7 mouse cellular contexts compared by ENCODE assay signal in genomic region chr10:53750955-53751652, GRCm38 (mm10). TPM values are rescaled to one million over a fixed set of nuclear protein-coding genes. Genes with fewer than 3 reads are reported as not detected.
DNase-seq lines count a peak whose midpoint lies in the region; ATAC-seq lines count a peak whose summit lies in the region.

Gene Fam184a (minus strand): TSS chr10:53751123.

- H3K9me3 ChIP-seq in embryonic facial prominence, embryonic 14.5 days (ENCODE audit: control insufficient read depth, low read length): 0 out of 2 replicates have a peak, but pooled peaks cover 2% of the 10 kb centered on the region
- H3K9me3 ChIP-seq in heart, embryonic 10.5 days: no peaks in the 10 kb centered on the region; the same call in 1 of the 2 replicates
- peaks cover 3% of the 10 kb centered on the region; the same call in 1 of the 2 replicates for H3K9me3 ChIP-seq in kidney, embryonic 14.5 days (ENCODE audit: control insufficient read depth, low read length)
- H3K9me3 ChIP-seq in limb, embryonic 13.5 days: no peaks in the 10 kb centered on the region
- no peaks in the 10 kb centered on the region for H3K9me3 ChIP-seq in midbrain, embryonic 14.5 days (ENCODE audit: control insufficient read depth, low read length)
- no peaks in the 10 kb centered on the region for H3K9me3 ChIP-seq in stomach, embryonic 15.5 days

- H3K27ac ChIP-seq in embryonic facial prominence, embryonic 14.5 days (replicated peaks; ENCODE audit: low read depth, low read length): 0 out of 2 replicates have a peak within 1 kb of the TSS, but pooled peaks have one; percentile 44
- H3K27ac ChIP-seq in heart, embryonic 10.5 days: peak within 1 kb of the TSS; percentile 86
- no peak within 1 kb of the TSS for H3K27ac ChIP-seq in kidney, embryonic 14.5 days (ENCODE audit: low read depth, low read length)
- H3K27ac ChIP-seq in limb, embryonic 13.5 days: no peak within 1 kb of the TSS
- H3K27ac ChIP-seq in midbrain, embryonic 14.5 days (replicated peaks; ENCODE audit: low read depth, low read length): peak within 1 kb of the TSS; percentile 73
- no peak within 1 kb of the TSS for H3K27ac ChIP-seq in stomach, embryonic 15.5 days

- peak within 1 kb of the TSS; percentile 80 for H3K9ac ChIP-seq in embryonic facial prominence, embryonic 14.5 days (ENCODE audit: low read depth, low read length)
- peak within 1 kb of the TSS; percentile 71 for H3K9ac ChIP-seq in kidney, embryonic 14.5 days (ENCODE audit: low read depth, low read length)
- peak within 1 kb of the TSS; percentile 81 for H3K9ac ChIP-seq in limb, embryonic 13.5 days
- H3K9ac ChIP-seq in midbrain, embryonic 14.5 days (replicated peaks; ENCODE audit: low read length): peak within 1 kb of the TSS; percentile 76
- peak within 1 kb of the TSS; percentile 44 for H3K9ac ChIP-seq in stomach, embryonic 15.5 days

- 0 out of 2 replicates have a peak, but pooled peaks cover 7% of the 10 kb centered on the region for H3K4me1 ChIP-seq in embryonic facial prominence, embryonic 14.5 days (ENCODE audit: control insufficient read depth, insufficient read depth, low read length)
- H3K4me1 ChIP-seq in heart, embryonic 10.5 days: peaks cover 7% of the 10 kb centered on the region; the same call in 1 of the 2 replicates
- H3K4me1 ChIP-seq in kidney, embryonic 14.5 days (ENCODE audit: control insufficient read depth, insufficient read depth, low read length): 0 out of 2 replicates have a peak, but pooled peaks cover 4% of the 10 kb centered on the region
- H3K4me1 ChIP-seq in limb, embryonic 13.5 days: peaks cover 15% of the 10 kb centered on the region
- H3K4me1 ChIP-seq in midbrain, embryonic 14.5 days (ENCODE audit: control insufficient read depth, insufficient read depth, low read length): peaks cover 14% of the 10 kb centered on the region; the same call in 1 of the 2 replicates
- no peaks in the 10 kb centered on the region for H3K4me1 ChIP-seq in stomach, embryonic 15.5 days

- no peaks in the 10 kb centered on the region for H3K27me3 ChIP-seq in embryonic facial prominence, embryonic 14.5 days (replicated peaks; ENCODE audit: control insufficient read depth, insufficient read depth, low read length)
- H3K27me3 ChIP-seq in heart, embryonic 10.5 days (ENCODE audit: insufficient read depth, poor library complexity, severe bottlenecking): peaks cover 26% of the 10 kb centered on the region
- no peaks in the 10 kb centered on the region for H3K27me3 ChIP-seq in kidney, embryonic 14.5 days (ENCODE audit: control insufficient read depth, insufficient read depth, low read length)
- H3K27me3 ChIP-seq in limb, embryonic 13.5 days: peaks cover 11% of the 10 kb centered on the region
- no peaks in the 10 kb centered on the region for H3K27me3 ChIP-seq in midbrain, embryonic 14.5 days (ENCODE audit: control insufficient read depth, insufficient read depth, low read length)
- H3K27me3 ChIP-seq in stomach, embryonic 15.5 days (replicated peaks): no peaks in the 10 kb centered on the region

- ATAC-seq in embryonic facial prominence, embryonic 14.5 days (ENCODE audit: low read depth): peak; percentile 95
- ATAC-seq in kidney, embryonic 14.5 days (ENCODE audit: low FRiP score, low TSS enrichment): peak; percentile 88
- peak; percentile 88 for ATAC-seq in limb, embryonic 13.5 days (ENCODE audit: low FRiP score, low read depth)
- ATAC-seq in midbrain, embryonic 14.5 days (ENCODE audit: low FRiP score, low TSS enrichment): peak; percentile 96
- peak; percentile 81 for ATAC-seq in stomach, embryonic 15.5 days (ENCODE audit: insufficient read depth, low FRiP score, low read depth)

- whole genome bisulfite sequencing in embryonic facial prominence, embryonic 14.5 days: 7% methylated on average over 19 of the region's 71 CpGs
- WGBS in heart, embryonic 10.5 days: 5% methylated on average over 57 of the region's 71 CpGs
- 4% methylated on average over 52 of the region's 71 CpGs for WGBS in kidney, embryonic 14.5 days
- 4% methylated on average over 59 of the region's 71 CpGs for WGBS in limb, embryonic 13.5 days
- under 1% methylated on average over 61 of the region's 71 CpGs for WGBS in midbrain, embryonic 14.5 days
- WGBS in stomach, embryonic 15.5 days: 3% methylated on average over 54 of the region's 71 CpGs

- H3K4me3 ChIP-seq in embryonic facial prominence, embryonic 14.5 days (ENCODE audit: low read depth, low read length): peak within 1 kb of the TSS; percentile 80
- H3K4me3 ChIP-seq in heart, embryonic 10.5 days: peak within 1 kb of the TSS; percentile 89
- peak within 1 kb of the TSS; percentile 81 for H3K4me3 ChIP-seq in kidney, embryonic 14.5 days (ENCODE audit: low read length)
- H3K4me3 ChIP-seq in limb, embryonic 13.5 days: peak within 1 kb of the TSS; percentile 85
- H3K4me3 ChIP-seq in midbrain, embryonic 14.5 days (replicated peaks; ENCODE audit: low read depth, low read length): peak within 1 kb of the TSS; percentile 78
- H3K4me3 ChIP-seq in stomach, embryonic 15.5 days (replicated peaks): peak within 1 kb of the TSS; percentile 70

- peak within 1 kb of the TSS; percentile 91 for H3K4me2 ChIP-seq in embryonic facial prominence, embryonic 14.5 days (ENCODE audit: low read depth, low read length)
- peak within 1 kb of the TSS; percentile 88 for H3K4me2 ChIP-seq in kidney, embryonic 14.5 days (replicated peaks; ENCODE audit: low read depth, low read length)
- peak within 1 kb of the TSS; percentile 80 for H3K4me2 ChIP-seq in limb, embryonic 13.5 days (replicated peaks)
- H3K4me2 ChIP-seq in midbrain, embryonic 14.5 days (ENCODE audit: low read length): peak within 1 kb of the TSS; percentile 76
- H3K4me2 ChIP-seq in stomach, embryonic 15.5 days: peak within 1 kb of the TSS; percentile 95

- peak; percentile 67 for DNase-seq in brain, embryonic 18.5 days (ENCODE audit: low read depth, low spot score)
- DNase-seq in embryonic facial prominence, embryonic 14.5 days (ENCODE audit: low spot score): peak; percentile 85
- peak; percentile 77 for DNase-seq in heart, embryonic 10.5 days (ENCODE audit: low spot score)
- peak; percentile 94 for DNase-seq in midbrain, embryonic 14.5 days

- no peaks in the 10 kb centered on the region for H3K36me3 ChIP-seq in embryonic facial prominence, embryonic 14.5 days (ENCODE audit: control insufficient read depth, insufficient read depth, low read length)
- H3K36me3 ChIP-seq in heart, embryonic 10.5 days: no peaks in the 10 kb centered on the region
- no peaks in the 10 kb centered on the region for H3K36me3 ChIP-seq in kidney, embryonic 14.5 days (ENCODE audit: control insufficient read depth, insufficient read depth, low read length)
- no peaks in the 10 kb centered on the region for H3K36me3 ChIP-seq in limb, embryonic 13.5 days
- no peaks in the 10 kb centered on the region for H3K36me3 ChIP-seq in midbrain, embryonic 14.5 days (ENCODE audit: control insufficient read depth, insufficient read depth, low read length)
- H3K36me3 ChIP-seq in stomach, embryonic 15.5 days: no peaks in the 10 kb centered on the region

RNA-seq across cellular contexts. Expression of gene Fam184a, which starts in this region (rescaled TPM):
- 4.3 and 5.4 TPM in 2 replicates for polyA plus RNA-seq in embryonic facial prominence, embryonic 14.5 days (2014; fragmentation: Nextera tagmentation; extraction: Ambion mirVana)
- polyA plus RNA-seq in heart, embryonic 10.5 days (2016; fragmentation: Nextera tagmentation; extraction: Ambion mirVana): 2.6 and 3.5 TPM in 2 replicates
- polyA plus RNA-seq in kidney, embryonic 14.5 days (2014; fragmentation: Nextera tagmentation; extraction: Ambion mirVana): 5.9 and 9.1 TPM in 2 replicates
- 6.9 and 8.4 TPM in 2 replicates for polyA plus RNA-seq in limb, embryonic 13.5 days (2015; fragmentation: Nextera tagmentation; extraction: Ambion mirVana)
- 13.6 and 16.7 TPM in 2 replicates for polyA plus RNA-seq in midbrain, embryonic 14.5 days (2014; fragmentation: Nextera tagmentation; extraction: Ambion mirVana)
- 2.8 and 4.4 TPM in 2 replicates for polyA plus RNA-seq in stomach, embryonic 15.5 days (2015; fragmentation: Nextera tagmentation; extraction: Ambion mirVana)

Comparison
In these comparisons a context has a peak if more than half of its experiments do, and no peak if none do; other contexts are left out.
1. H3K27ac ChIP-seq: peak in embryonic facial prominence, embryonic 14.5 days (single experiment), heart, embryonic 10.5 days (single experiment) and midbrain, embryonic 14.5 days (single experiment); none in kidney, embryonic 14.5 days (single experiment), limb, embryonic 13.5 days (single experiment) and stomach, embryonic 15.5 days (single experiment).
2. Peak in every context shown above with its lines, with median percentiles within 50 percentile points of each other: DNase-seq, ATAC-seq, H3K4me2 ChIP-seq, H3K4me3 ChIP-seq and H3K9ac ChIP-seq.